Mouse (Mus musculus) macrophage (primary cell): Measurements from ENCODE around the gene Atp6v1g2. TPM values are rescaled to one million over a fixed set of nuclear protein-coding genes. Genes with fewer than 3 reads are reported as not detected.

ENCODE experiments used
- H3K27ac ChIP-seq: fragments of 350-480 bp; formaldehyde crosslinking; 2 replicates; pipeline ENCODE4 v1.9.0; 2021
- H3K36me3 ChIP-seq: fragments of 350-480 bp; formaldehyde crosslinking; 2 replicates; pipeline ENCODE4 v1.9.0; 2021; ENCODE audit errors: inconsistent target
- H3K4me3 ChIP-seq: fragments of 350-480 bp; formaldehyde crosslinking; 2 replicates; pipeline ENCODE4 v1.9.0; 2021; ENCODE audit errors: inconsistent target
- H3K79me2 ChIP-seq: fragments of 350-480 bp; formaldehyde crosslinking; 2 replicates; pipeline ENCODE4 v1.9.0; 2021; ENCODE audit errors: inconsistent target
- WGBS: methylation state at CpG from one replicate; pipeline ENCODE4 v1.1.7; 2026; ENCODE audit warnings: inconsistent platforms; ENCODE audit not compliant: missing documents; 5-methylcytosine and 5-hydroxymethylcytosine counted together
- polyA plus RNA-seq: library from polyadenylated mRNA; stranded (reverse); fragments of 250-400 nt; gene quantifications from 3 replicates; pipeline ENCODE4 v1.2.4, GENCODE M21; 2018; ENCODE audit warnings: inconsistent platforms
- total RNA-seq, 78 experiments: library from RNA; depleted of rRNA; stranded (reverse); fragments of 250-400 nt; gene quantifications; 1 replicate in 9 of 78; 2 replicates in 24 of 78; 3 replicates in 43 of 78; 4 replicates in 2 of 78; pipeline ENCODE4 v1.2.4; 2018; ENCODE audit warnings: inconsistent platforms in 56 of 78

Gene Atp6v1g2
- 10 to 100 TPM in 18 of 26 experiments, 1 to 10 TPM in 8; 4.2 to 28.2 (median 14.3) TPM for total RNA-seq (2018; cell fraction: chromatin; rRNA removed)
- 1 to 10 TPM; 2.2 to 6.6 (median 3.8) TPM for total RNA-seq (2018; cell fraction: cytosol; rRNA removed)
- 10 to 100 TPM in 10 of 26 experiments, 1 to 10 TPM in 16; 4.8 to 33.5 (median 8.2) TPM for total RNA-seq (2018; cell fraction: nucleus; rRNA removed)
- 5.0 to 12.5 TPM (median 6.9 TPM) in 3 replicates for polyA plus RNA-seq

DNA sequence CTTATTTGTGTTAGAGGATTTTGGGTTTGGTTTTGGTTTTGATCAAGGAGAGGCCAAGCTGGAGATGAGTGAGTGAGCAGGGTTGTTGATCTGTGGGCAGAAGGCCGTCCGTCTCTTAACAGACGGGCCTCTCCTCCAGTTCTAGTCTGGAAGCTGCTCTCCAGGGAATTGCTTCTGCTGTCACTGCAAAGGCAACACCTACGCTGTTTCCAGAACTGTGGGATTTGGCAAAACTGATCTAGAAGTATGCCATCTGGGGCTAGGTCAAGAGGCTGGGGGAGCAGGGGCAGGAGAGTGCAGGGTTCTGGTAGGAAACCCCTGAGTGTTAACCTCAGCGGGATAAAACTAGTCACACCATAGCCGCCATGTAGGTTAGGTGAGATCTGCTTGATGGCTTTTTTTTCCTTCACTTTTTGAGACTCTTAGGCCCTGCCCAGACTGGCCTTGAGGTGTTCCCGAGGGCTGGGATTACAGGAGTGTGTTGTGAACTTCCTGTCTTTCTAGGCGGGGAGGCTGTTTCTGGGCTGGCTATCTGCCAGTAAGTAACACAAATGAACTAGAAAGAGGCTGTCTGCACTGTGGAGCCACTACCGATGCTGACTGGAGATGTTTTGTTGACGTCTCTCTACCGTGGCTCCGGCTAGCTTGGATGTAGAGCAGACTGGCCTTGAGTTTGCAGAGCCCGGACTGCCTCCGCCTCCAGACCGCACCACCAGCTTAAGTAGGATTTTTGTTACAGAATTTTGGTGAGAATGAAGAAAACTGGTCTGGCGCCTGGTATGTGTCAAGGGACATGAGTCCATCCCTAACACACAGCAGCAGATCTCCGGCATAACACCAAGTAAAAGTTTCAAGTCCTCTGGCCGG, at the start of gene Atp6v1g2:
Atp6v1g2 (plus strand) TSS at position 547 of the 867 bp plus-strand sequence.
- whole genome bisulfite sequencing: 31% methylated on average over 18 of the region's 18 CpGs
- H3K27ac ChIP-seq: peak within 1 kb of the TSS; percentile 91
- H3K36me3 ChIP-seq: peaks cover 18% of the 10 kb centered on the region
- peak within 1 kb of the TSS; percentile 55 for H3K4me3 ChIP-seq
- peaks cover 48% of the 10 kb centered on the region for H3K79me2 ChIP-seq

- Histone ChIP-seq H3K36me3 (peaks cover 12% of the 10 kb centered on the region; the same call in 1 of the 2 replicates), H3K27ac (peak overlapping the region; percentile 96), H3K4me3 (peak overlapping the region; percentile 61), H3K79me2 (peaks cover 30% of the 10 kb centered on the region)
- WGBS: 3% methylated on average over 14 of the region's 18 CpGs
These were observed 47.5 kb upstream of the Atp6v1g2 start for GRCm38 (mm10) chr17:35185639-35186611.

DNA sequence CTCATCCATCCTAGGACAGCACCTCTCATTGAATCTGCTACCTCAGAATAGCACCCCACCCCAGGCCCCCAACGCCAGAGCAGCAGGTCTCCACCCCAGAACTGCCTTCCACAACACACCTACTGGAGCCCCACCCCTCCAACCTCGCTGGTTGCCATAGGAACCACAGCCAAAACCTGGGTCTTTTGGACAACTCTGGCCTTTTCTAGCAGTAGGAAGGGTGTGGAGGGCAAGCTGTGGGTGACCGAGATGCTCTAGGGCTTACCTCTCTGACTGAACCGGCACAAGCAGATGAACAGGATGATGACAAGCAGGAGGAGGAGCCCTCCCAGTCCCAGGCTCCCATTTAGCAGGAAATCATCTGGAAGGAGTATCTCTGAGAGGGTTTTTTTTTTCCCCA, 46.8 kb upstream of the Atp6v1g2 start:
- H3K36me3 ChIP-seq: peaks cover 12% of the 10 kb centered on the region; the same call in 1 of the 2 replicates
- H3K4me3 ChIP-seq: peak overlapping the region; percentile 61
- 3% methylated on average over 4 of the region's 4 CpGs for WGBS
- peaks cover 30% of the 10 kb centered on the region for H3K79me2 ChIP-seq
- peak overlapping the region; percentile 96 for H3K27ac ChIP-seq

DNA sequence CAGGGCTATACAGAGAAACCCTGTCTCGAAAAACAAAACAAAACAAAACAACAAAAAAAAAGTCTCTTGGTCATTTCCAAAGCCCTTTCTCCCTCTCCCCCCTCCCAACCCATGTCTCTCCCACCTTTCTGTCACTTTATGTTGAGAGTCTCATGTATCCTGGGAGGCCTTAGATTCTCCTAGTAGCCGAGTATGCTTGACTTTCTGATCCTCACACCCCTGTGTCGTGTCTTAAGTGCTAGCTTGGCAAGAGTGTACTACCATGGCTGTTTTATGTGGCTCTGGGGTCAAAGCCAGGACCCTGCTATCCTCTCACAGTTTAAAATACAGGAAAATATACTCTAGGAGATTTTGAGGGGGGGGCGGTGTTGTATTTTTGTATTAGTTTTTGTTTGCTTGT, 46.1 kb upstream of the Atp6v1g2 start:
- WGBS: 41% methylated on average over 4 of the region's 4 CpGs
- H3K36me3 ChIP-seq: peaks cover 12% of the 10 kb centered on the region; the same call in 1 of the 2 replicates
- peaks cover 30% of the 10 kb centered on the region for H3K79me2 ChIP-seq
- peak overlapping the region; percentile 61 for H3K4me3 ChIP-seq
- H3K27ac ChIP-seq: peak overlapping the region; percentile 96

GRCm38 (mm10) chr17:35187959-35188610, 45.4 kb upstream of the Atp6v1g2 start, which contains the start of gene Lst1:
Gene Lst1 (minus strand): TSS chr17:35188439.
- peaks cover 30% of the 10 kb centered on the region for H3K79me2 ChIP-seq
- WGBS: 8% methylated on average over 7 of the region's 7 CpGs
- peak within 1 kb of the TSS; percentile 96 for H3K27ac ChIP-seq
- peaks cover 12% of the 10 kb centered on the region; the same call in 1 of the 2 replicates for H3K36me3 ChIP-seq
- H3K4me3 ChIP-seq: peak within 1 kb of the TSS; percentile 61

GRCm38 (mm10) chr17:35189186-35189585, 44.3 kb upstream of the Atp6v1g2 start:
- Histone ChIP-seq H3K4me3 (no peak overlapping the region), H3K27ac (peak overlapping the region; percentile 96), H3K36me3 (peaks cover 9% of the 10 kb centered on the region; the same call in 1 of the 2 replicates), H3K79me2 (peaks cover 30% of the 10 kb centered on the region)
- WGBS: 0% methylated on average over 1 of the region's 1 CpGs

DNA sequence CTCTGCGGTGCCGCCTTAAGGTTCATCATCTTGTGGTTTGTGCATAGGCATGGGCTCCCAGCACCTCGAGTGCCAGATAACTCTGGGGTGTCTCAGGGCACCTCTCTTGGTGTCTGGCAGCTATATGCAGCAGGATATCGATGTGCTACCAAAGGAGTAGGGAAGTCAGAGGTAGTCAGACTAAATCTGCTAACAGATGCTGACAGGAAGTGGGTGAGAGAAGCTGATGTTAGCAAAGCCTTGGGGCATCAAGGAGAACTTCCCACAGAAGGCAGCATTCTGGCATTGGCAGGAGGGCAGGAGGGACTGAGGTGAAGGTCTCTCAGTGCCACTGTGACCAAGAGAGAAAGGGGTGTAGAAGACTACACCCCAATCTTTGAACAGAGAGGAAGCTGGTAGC, 43.4 kb upstream of the Atp6v1g2 start:
- Histone ChIP-seq H3K27ac (peak overlapping the region; percentile 96), H3K36me3 (no peaks in the 10 kb centered on the region), H3K79me2 (peaks cover 28% of the 10 kb centered on the region), H3K4me3 (no peak overlapping the region)
- 7% methylated on average over 4 of the region's 4 CpGs for WGBS

DNA sequence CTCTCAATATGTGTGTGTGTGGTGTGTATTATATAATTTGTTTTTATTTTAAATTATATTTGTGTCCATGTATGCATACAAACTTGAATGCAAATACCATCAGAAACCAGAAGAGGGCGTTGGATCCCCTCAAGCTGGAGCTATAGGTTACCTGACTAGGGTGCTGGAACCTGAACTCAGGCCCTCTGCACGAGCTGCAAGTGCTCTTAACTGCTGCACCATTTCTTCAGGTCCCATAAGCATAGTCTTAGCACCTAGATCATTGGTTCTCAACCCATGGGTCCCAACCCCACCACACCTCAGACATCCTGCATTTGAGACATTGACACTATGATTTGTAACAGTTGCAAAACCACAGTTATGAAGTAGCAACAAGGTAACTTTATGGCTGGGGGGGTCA, 41.7 kb upstream of the Atp6v1g2 start:
- no peak overlapping the region for H3K27ac ChIP-seq
- no peaks in the 10 kb centered on the region for H3K36me3 ChIP-seq
- no peak overlapping the region for H3K4me3 ChIP-seq
- H3K79me2 ChIP-seq: peaks cover 19% of the 10 kb centered on the region
- 86% methylated on average over 2 of the region's 2 CpGs for WGBS

DNA sequence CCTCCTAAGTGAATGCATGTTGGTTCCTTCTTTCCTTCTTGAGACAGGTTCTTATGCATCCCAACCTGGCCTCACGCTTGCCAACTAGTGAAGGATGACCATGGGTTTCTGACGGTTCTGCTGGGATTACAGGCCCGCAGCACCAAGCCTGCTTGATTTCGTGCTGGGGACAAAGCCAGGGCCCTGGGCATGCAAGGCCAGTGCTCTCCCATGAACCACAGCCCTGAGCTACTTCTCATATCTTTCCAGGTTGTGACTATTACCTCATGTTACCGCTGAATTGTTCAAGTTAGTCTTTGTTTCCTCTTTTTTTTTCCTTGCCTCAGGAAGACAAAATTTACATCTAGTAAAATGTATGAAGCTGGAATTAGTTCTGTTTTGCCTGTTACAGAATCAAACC, 40.5 kb upstream of the Atp6v1g2 start:
- H3K27ac ChIP-seq: peak overlapping the region; percentile 37
- H3K79me2 ChIP-seq: peaks cover 7% of the 10 kb centered on the region
- 22% methylated on average over 5 of the region's 5 CpGs for WGBS
- no peak overlapping the region for H3K4me3 ChIP-seq
- H3K36me3 ChIP-seq: no peaks in the 10 kb centered on the region

DNA sequence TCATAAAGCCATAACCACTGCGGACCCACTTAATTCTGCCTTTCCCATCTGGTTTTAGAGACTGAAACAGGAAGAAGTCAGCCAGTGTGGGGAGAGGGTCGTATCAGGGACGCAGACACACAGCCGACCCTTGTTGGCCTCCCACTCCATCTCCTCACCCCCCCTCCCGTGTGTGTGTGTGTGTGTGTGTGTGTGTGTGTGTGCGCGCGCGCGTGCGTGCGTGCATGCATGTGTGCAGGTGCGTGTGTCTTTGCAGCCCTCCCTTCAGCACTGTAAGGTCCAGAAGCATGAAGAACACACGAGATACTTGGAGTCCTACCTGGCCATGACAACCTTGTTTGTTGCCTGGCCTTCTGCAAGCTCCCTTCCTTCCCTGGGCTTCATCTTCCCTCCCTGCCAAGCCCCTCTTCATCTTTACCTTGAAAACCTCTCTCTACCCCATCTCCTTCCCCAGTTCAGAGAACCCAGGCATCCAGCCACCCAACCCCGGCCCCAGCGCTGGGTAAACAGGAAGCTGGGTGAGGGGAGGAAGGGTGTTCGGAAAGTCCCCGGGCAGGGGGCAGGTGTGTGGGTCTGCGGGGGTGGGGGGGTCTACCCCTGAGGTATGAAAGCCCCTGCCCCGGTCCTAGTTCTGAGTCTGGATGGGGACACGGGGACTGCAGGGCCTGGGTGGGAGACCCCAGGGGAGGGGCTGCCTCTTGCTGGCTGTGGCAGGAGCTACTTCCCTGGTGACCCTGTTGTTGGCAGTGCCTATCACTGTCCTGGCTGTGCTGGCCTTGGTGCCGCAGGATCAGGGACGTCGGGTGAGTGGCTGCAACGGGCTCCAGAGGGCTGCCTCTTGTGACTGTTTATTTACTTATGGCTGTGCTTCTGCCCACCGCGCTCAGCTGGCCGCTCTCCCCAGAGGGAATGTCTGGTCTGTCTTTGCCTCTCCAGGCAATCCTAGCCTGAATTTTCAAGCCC, 39.3 kb upstream of the Atp6v1g2 start, which contains the start of gene Ltb:
Ltb (plus strand) TSS at position 559 of the 963 bp plus-strand sequence.
- H3K36me3 ChIP-seq: peaks cover under 1% of the 10 kb centered on the region; the same call in 1 of the 2 replicates
- peaks cover 7% of the 10 kb centered on the region for H3K79me2 ChIP-seq
- peak within 1 kb of the TSS; percentile 37; the same call in 1 of the 2 replicates for H3K27ac ChIP-seq
- H3K4me3 ChIP-seq: peak within 1 kb of the TSS; percentile 19; the same call in 1 of the 2 replicates
- WGBS: 43% methylated on average over 17 of the region's 28 CpGs

GRCm38 (mm10) chr17:35194844-35195630, 38.4 kb upstream of the Atp6v1g2 start:
- Histone ChIP-seq H3K27ac (no peak overlapping the region), H3K4me3 (peak overlapping the region; percentile 19; the same call in 1 of the 2 replicates), H3K79me2 (peaks cover 16% of the 10 kb centered on the region), H3K36me3 (peaks cover 7% of the 10 kb centered on the region; the same call in 1 of the 2 replicates)
- 42% methylated on average over 19 of the region's 19 CpGs for WGBS
